Mouse (Mus musculus) liver, embryonic 14.5 days (tissue): ENCODE measurements around the gene Eddm3b. TPM values are rescaled to one million over a fixed set of nuclear protein-coding genes. Genes with fewer than 3 reads are reported as not detected.

Experiments used
- ATAC-seq: fragments of 200-750 bp; cut with Nextera tagmentation; 2 replicates; pipeline ENCODE4 v1.8.0; 2017; ENCODE audit warnings: moderate number of reproducible peaks, mild to moderate bottlenecking, moderate library complexity; ENCODE audit not compliant: insufficient read depth
- DNase-seq, 3 experiments: peaks; one replicate each; pipeline ENCODE4 v3.0.0-alpha.2; 2012 to 2013; ENCODE audit warnings: low read depth in 3 of 3, low spot score in 3 of 3
- H3K27ac ChIP-seq: fragments of 300-500 bp; sonication (generic); 2 replicates; pipeline ENCODE4 v1.5.1; 2014; ENCODE audit warnings: moderate library complexity, mild to moderate bottlenecking, control low read depth, inconsistent platforms
- H3K27me3 ChIP-seq: fragments of 300-500 bp; sonication (generic); 2 replicates; pipeline ENCODE4 v1.6.1; 2014; ENCODE audit warnings: mild to moderate bottlenecking, low read length, moderate library complexity; ENCODE audit not compliant: control insufficient read depth, insufficient read depth
- H3K36me3 ChIP-seq: fragments of 300-500 bp; sonication (generic); replicated peaks from 2 replicates; pipeline ENCODE4 v1.6.1; 2014; ENCODE audit warnings: low read depth; ENCODE audit not compliant: control insufficient read depth, insufficient read depth
- H3K4me1 ChIP-seq, 2 experiments: fragments of 200-500 bp in 1 of 2; fragments of 300-500 bp in 1 of 2; sonication (generic) in 1 of 2; replicated peaks; 2 replicates each; pipeline ENCODE4 v1.6.1; 2012 to 2014; ENCODE audit warnings: antibody characterized with exemption in 1 of 2, inconsistent platforms in 1 of 2, low read length in 1 of 2; ENCODE audit not compliant: control insufficient read depth in 2 of 2, insufficient read depth in 2 of 2
- H3K4me2 ChIP-seq: fragments of 300-500 bp; sonication (generic); 2 replicates; pipeline ENCODE4 v1.6.1; 2014; ENCODE audit warnings: low read depth, mild to moderate bottlenecking, control low read depth, moderate library complexity
- H3K4me3 ChIP-seq, 2 experiments: fragments of 200-500 bp in 1 of 2; fragments of 300-500 bp in 1 of 2; sonication (generic) in 1 of 2; 2 replicates each; pipeline ENCODE4 v1.5.1; 2012 to 2014; ENCODE audit warnings: low read depth in 2 of 2, low read length in 2 of 2, mild to moderate bottlenecking in 2 of 2, control low read depth in 1 of 2, inconsistent platforms in 1 of 2, moderate library complexity in 1 of 2; ENCODE audit not compliant: insufficient read depth in 1 of 2
- H3K9ac ChIP-seq: fragments of 300-500 bp; sonication (generic); replicated peaks from 2 replicates; pipeline ENCODE4 v1.6.1; 2014; ENCODE audit warnings: mild to moderate bottlenecking, control low read depth, moderate library complexity
- H3K9me3 ChIP-seq: fragments of 300-500 bp; sonication (generic); 2 replicates; pipeline ENCODE4 v1.6.1; 2016; ENCODE audit warnings: low read length, mixed read lengths; ENCODE audit not compliant: control insufficient read depth
- CTCF ChIP-seq: IDR thresholded peaks from 2 replicates; pipeline ENCODE4 v1.5.1; 2016; ENCODE audit warnings: antibody characterized with exemption, low read depth, control low read depth
- EP300 ChIP-seq: IDR thresholded peaks from 2 replicates; pipeline ENCODE4 v1.6.1; 2016; ENCODE audit warnings: antibody characterized with exemption, low read depth
- WGBS: fragments of 180-500 bp; shearing (Covaris S2); extraction: QIAGEN DNeasy Blood & Tissue Kit; methylation state at CpG from one replicate; pipeline ENCODE4 v1.1.7; 2014; ENCODE audit not compliant: insufficient replicate concordance; 5-methylcytosine and 5-hydroxymethylcytosine counted together
- polyA plus RNA-seq, 2 experiments: library from polyadenylated mRNA; depleted of rRNA in 1 of 2; stranded (reverse) in 1 of 2; unstranded in 1 of 2; fragments of >200 nt; fragmentation: Nextera tagmentation in 1 of 2; extraction: Ambion mirVana in 1 of 2; gene quantifications; 2 replicates each; pipeline versions ENCODE4 v1.2.1 to v1.2.3; 2012 to 2014

Gene Eddm3b
- polyA plus RNA-seq (2012; rRNA removed) = not detected in 2 replicates
- polyA plus RNA-seq (2014; fragmentation: Nextera tagmentation; extraction: Ambion mirVana) = not detected in 2 replicates

GRCm38 (mm10) chr14:51113916-51114560 lies at the start of gene Eddm3b:
TSS of gene Eddm3b (plus strand) at chr14:51114426.
- TF ChIP-seq CTCF (no peak), EP300 (no peak)
- no peaks in the 10 kb centered on the region for H3K9me3 ChIP-seq
- H3K27me3 ChIP-seq = no peaks in the 10 kb centered on the region
- H3K27ac ChIP-seq = no peak within 1 kb of the TSS
- H3K4me2 ChIP-seq = no peak within 1 kb of the TSS
- ATAC-seq (no peak), DNase-seq (no peak)
- no peak within 1 kb of the TSS for H3K4me3 ChIP-seq
- no peak within 1 kb of the TSS for H3K9ac ChIP-seq
- no peaks in the 10 kb centered on the region for H3K36me3 ChIP-seq
- WGBS = 64% methylated on average over 12 of the region's 12 CpGs
- H3K4me1 ChIP-seq = peaks cover 0 to 4% of the 10 kb centered on the region in 2 experiments; a peak in 1 of 4 replicates

GRCm38 (mm10) chr14:51068956-51069355 lies 45.3 kb upstream of the Eddm3b start:
- ATAC-seq = no peak
- 75% methylated on average over 5 of the region's 5 CpGs for WGBS
- TF ChIP-seq CTCF = no peak
- no peak overlapping the region for H3K4me3 ChIP-seq
- H3K9ac ChIP-seq = no peak overlapping the region
- DNase-seq = no peak
- no peaks in the 10 kb centered on the region for H3K36me3 ChIP-seq
- H3K4me2 ChIP-seq = no peak overlapping the region
- H3K27me3 ChIP-seq = no peaks in the 10 kb centered on the region; the same call in 1 of the 2 replicates
- H3K27ac ChIP-seq = no peak overlapping the region
- peaks cover 2 to 4% of the 10 kb centered on the region in 2 experiments; a peak in 2 of 4 replicates for H3K4me1 ChIP-seq
- no peaks in the 10 kb centered on the region for H3K9me3 ChIP-seq

- H3K4me2 ChIP-seq = no peak overlapping the region
- no peaks in the 10 kb centered on the region for H3K36me3 ChIP-seq
- TF ChIP-seq CTCF (peak; percentile 70), EP300 (no peak)
- H3K9ac ChIP-seq = no peak overlapping the region
- ATAC-seq (no peak), DNase-seq (peak in 2 of 3 experiments; percentile 57 to 61)
- WGBS = 60% methylated on average over 2 of the region's 2 CpGs
- no peaks in the 10 kb centered on the region for H3K9me3 ChIP-seq
- H3K4me1 ChIP-seq = peaks cover 2 to 4% of the 10 kb centered on the region in 2 experiments; a peak in 2 of 4 replicates
- H3K4me3 ChIP-seq = no peak overlapping the region
- no peaks in the 10 kb centered on the region; the same call in 1 of the 2 replicates for H3K27me3 ChIP-seq
- no peak overlapping the region for H3K27ac ChIP-seq
Observed at GRCm38 (mm10) chr14:51069617-51070016, 44.6 kb upstream of the Eddm3b start.

GRCm38 (mm10) chr14:51074335-51074734 lies 39.9 kb upstream of the Eddm3b start, which contains the start of gene Olfr750:
TSS of gene Olfr750 (minus strand) at chr14:51074435.
- Histone ChIP-seq H3K4me1 (no peaks in the 10 kb centered on the region), H3K4me3 (no peak within 1 kb of the TSS), H3K4me2 (no peak within 1 kb of the TSS), H3K36me3 (no peaks in the 10 kb centered on the region), H3K9me3 (no peaks in the 10 kb centered on the region), H3K27ac (no peak within 1 kb of the TSS), H3K27me3 (no peaks in the 10 kb centered on the region; the same call in 1 of the 2 replicates), H3K9ac (no peak within 1 kb of the TSS)
- ATAC-seq (no peak), DNase-seq (no peak)
- TF ChIP-seq EP300 = no peak
- 69% methylated on average over 3 of the region's 3 CpGs for WGBS

- Histone ChIP-seq H3K4me2 (no peak overlapping the region), H3K4me1 (peaks cover 2 to 12% of the 10 kb centered on the region in 2 experiments; a peak in 3 of 4 replicates), H3K9ac (no peak overlapping the region), H3K27ac (no peak overlapping the region), H3K27me3 (peaks cover 6% of the 10 kb centered on the region), H3K9me3 (no peaks in the 10 kb centered on the region), H3K4me3 (no peak overlapping the region), H3K36me3 (no peaks in the 10 kb centered on the region)
- no peak for DNase-seq
- no peak for TF ChIP-seq EP300
- no peak for TF ChIP-seq CTCF
- WGBS = 56% methylated on average over 1 of the region's 1 CpGs
- no peak for ATAC-seq
Observed at GRCm38 (mm10) chr14:51079180-51079579, 35.0 kb upstream of the Eddm3b start.
